Mouse (Mus musculus): ENCODE measurements around the gene Card9.

GRCm38 (mm10) chr2:26367911-26368310 lies 7.2 kb upstream of the Card9 start:
- TF ChIP-seq CTCF (IDR thresholded peaks at IDR 0.05; ENCODE audit: insufficient read depth, low read length) (no peak), POLR2A (IDR thresholded peaks at IDR 0.05; ENCODE audit: borderline replicate concordance, extremely low read depth, low read depth, low read length) (no peak)

Data from lung, adult 2 months (tissue).